Mouse (Mus musculus) C2C12 (cell line): ENCODE measurements around the gene Setmar.

ENCODE experiments used
- CTCF ChIP-seq: IDR thresholded peaks from one replicate; pipeline ENCODE4 v1.5.1; 2011; ENCODE audit not compliant: control insufficient read depth, insufficient read depth, insufficient read length
- FOSL1 ChIP-seq: IDR thresholded peaks from one replicate; pipeline ENCODE4 v1.8.0; 2011; ENCODE audit warnings: mild to moderate bottlenecking, low read length; ENCODE audit not compliant: poor library complexity, insufficient read depth, severe bottlenecking
- MAX ChIP-seq: IDR thresholded peaks from one replicate; pipeline ENCODE4 v1.6.1; 2011; ENCODE audit warnings: mild to moderate bottlenecking, control low read depth
- USF1 ChIP-seq: IDR thresholded peaks from one replicate; pipeline ENCODE4 v1.6.1; 2011; ENCODE audit warnings: low read depth, mild to moderate bottlenecking, control low read depth, moderate library complexity

GRCm38 (mm10) chr6:108093449-108093848, 28.6 kb downstream of the Setmar start:
- TF ChIP-seq CTCF (no peak), FOSL1 (no peak), USF1 (no peak), MAX (no peak)
